Mouse (Mus musculus) bone marrow macrophage, adult 2 months (primary cell): ENCODE measurements around the gene Sesn1.
A peak's percentile ranks its signal among the peaks of the same experiment; 100 is the strongest.

Experiments
- CTCF ChIP-seq: IDR thresholded peaks from 2 replicates; pipeline ENCODE4 v1.5.1; 2012; ENCODE audit warnings: low read depth, mild to moderate bottlenecking, low read length, moderate library complexity
- POLR2A ChIP-seq: IDR thresholded peaks from 2 replicates; pipeline ENCODE4 v1.6.1; 2012; ENCODE audit warnings: mild to moderate bottlenecking, low read depth, low read length, borderline replicate concordance

DNA sequence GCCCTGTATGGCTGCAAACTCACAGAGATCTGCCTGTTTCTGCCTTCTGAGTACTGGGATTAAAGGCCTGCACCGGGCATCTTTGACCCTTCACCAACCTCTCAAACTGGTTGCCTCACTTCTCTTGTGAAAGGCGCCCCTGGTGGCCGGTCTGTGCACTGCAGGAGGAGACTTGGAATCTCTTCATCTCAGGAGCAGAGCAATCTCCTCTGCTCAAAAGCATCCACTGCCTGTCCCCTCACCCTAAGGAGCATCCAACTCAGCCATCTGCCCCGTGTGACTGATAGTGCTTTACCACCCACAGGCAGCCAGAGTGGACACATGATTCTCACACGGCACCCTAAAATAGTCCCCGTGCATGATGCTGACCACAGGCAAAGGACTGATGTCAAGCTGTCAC lies 123.8 kb downstream of the Sesn1 start:
- peak; percentile 89 for TF ChIP-seq CTCF
- TF ChIP-seq POLR2A = no peak
